Mouse (Mus musculus): ENCODE data around the gene Ctsw.
"Not testable (repeated sequence)": the region's sequence is repeated elsewhere in the genome, so short reads cannot be mapped to it uniquely, and the experiment has no call there.

The Ctsw gene

DNA sequence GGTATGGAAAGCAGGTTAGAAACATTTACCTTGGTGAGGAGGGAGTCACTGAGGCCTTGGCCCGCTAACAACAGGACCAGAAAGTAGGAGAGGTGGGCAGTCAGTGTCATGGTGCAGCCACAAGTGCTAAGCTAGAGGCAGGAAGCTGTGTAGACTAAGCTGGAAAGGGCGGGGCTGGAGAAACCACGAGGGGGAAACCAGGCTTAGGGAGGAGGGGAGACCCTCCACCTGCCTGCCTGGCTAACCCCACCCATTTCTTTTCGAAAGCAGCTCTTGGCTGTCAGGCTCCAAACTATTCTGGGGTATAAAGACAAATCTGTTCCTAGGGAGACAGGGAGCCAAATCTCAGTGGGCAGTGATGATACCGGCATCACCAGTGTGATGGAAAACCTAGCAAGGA lies at the start of gene Ctsw:
Ctsw (minus strand) TSS at position 134 of the 400 bp plus-strand sequence.
- no peak for DNase-seq

DNA sequence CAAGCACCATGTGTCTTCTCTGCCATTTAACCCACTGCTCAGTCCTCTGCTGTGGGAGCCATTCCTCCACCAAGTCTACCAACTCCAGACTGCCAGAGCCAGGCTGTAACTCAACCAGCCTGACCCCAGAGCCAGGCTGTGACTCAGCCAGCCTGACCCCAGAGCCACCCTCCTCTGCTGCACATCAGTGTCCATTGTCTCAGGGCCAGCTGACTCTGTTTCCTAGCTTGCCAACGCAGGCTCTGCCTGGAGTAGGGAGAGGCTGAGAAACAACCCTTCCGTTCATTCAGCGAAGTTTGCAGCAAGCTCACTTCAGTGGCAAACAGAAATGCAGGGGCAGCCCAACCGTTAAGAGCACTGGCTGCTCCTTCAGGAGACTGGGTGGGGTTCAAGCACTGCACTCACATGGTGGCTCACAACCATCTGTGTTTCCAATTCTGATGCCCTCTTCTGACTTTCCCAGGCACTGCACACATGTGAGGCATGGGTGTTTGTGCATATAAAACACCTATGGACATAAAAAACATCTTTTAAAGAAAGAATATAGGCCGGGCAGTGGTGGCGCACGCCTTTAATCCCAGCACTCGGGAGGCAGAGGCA lies 48.7 kb upstream of the Ctsw start:
- DNase-seq: no peak

DNA sequence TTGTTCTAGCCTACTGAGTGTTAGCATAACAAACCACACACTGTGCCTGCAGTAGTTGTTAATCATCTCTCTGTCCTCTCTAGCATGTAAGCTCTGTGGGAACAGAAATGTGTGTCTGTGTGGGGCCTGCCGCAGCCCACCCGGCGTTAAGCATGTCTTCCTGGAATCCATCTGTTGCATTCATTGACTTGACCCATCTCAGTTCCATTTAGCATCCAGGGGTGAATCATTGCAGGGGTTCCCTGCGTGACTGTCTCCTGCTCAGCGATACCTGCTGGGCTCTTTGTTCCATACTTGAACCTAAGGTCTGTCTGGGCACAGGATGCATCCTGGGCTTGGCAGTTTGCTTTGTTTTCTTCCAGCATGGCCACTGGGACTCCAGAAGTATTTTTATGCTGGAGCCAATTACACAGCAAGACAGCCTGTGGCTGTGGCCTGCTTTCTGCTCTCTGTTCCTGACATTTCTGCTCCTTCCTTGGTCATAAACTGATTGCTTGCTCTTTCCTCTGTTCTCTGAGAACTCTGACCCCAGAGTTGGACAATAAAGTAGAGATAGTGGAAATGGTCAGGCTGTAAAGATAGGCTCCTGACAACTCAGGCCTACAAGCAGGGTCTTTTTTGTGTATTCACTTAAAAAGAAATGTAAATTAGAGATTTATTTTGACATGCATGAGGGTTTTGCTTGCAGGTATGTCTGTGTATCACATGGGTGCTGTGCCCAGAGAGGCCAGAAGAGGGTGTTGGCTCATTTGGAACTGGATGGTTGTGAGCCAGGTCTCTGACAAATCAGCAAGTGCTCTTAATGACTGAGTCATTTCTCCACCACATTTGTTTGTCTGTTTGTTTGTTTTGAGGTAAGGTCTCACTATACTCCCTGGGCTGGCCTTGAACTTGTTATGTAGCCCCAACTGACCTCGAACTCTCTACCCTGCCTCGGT lies 47.8 kb upstream of the Ctsw start:
- DNase-seq: no peak

DNA sequence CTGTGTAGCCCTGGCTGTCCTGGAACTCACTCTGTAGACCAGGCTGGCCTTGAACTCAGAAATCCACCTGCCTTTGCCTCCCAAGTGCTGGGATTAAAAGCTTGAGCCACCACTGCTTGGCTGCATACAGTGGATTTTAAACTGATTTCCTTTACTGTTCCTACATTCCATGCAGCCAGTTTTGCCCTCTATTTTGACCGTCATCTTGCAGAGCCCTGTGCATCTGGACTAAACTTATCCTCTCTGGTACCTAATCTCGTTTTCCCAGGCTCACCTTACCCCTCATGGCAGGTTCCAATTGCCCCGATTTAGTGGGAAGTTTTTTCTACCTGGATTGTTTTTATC lies 44.7 kb upstream of the Ctsw start:
- DNase-seq: no peak

- peak in 1 of 2 experiments; percentile 31 for DNase-seq
Observed at GRCm38 (mm10) chr19:5512091-5513004, 44.0 kb upstream of the Ctsw start.

GRCm38 (mm10) chr19:5511074-5511632 lies 42.8 kb upstream of the Ctsw start:
- DNase-seq: no peak

- DNase-seq: peak; percentile 98 to 99
Observed at GRCm38 (mm10) chr19:5510031-5511026, 42.0 kb upstream of the Ctsw start, which contains the start of gene Snx32. TSS of gene Snx32 (minus strand) at chr19:5510538.

- no peak for DNase-seq
Observed at GRCm38 (mm10) chr19:5503687-5504086, 35.4 kb upstream of the Ctsw start, which contains the start of gene 1700020D05Rik. TSS of gene 1700020D05Rik (minus strand) at chr19:5503787.

DNA sequence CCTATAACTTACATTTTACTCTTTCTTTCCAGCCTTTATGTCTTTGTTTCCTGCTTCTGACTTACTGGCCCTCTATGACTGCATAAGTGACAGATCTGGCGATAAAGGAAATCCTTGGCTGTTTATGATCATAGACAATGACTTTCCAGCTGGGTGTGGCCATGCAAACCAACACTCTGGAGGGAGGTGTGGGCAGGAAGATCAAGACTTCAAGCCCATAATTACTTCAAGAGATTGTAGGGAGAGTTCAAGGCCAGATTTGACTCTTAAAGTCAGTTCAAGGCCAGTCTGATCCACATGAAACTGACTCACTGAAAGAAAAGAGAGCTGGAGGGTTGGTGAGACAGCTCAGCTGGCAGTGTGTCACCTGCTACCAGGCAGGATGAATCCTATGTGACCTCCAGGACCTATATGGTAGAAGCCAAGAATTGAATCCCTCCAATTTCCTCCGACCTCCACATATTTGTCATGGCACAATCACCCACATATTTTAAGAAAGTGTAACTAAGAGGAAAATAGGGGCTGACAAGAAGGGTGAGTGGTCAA lies 32.1 kb upstream of the Ctsw start:
- no peak for DNase-seq

DNA sequence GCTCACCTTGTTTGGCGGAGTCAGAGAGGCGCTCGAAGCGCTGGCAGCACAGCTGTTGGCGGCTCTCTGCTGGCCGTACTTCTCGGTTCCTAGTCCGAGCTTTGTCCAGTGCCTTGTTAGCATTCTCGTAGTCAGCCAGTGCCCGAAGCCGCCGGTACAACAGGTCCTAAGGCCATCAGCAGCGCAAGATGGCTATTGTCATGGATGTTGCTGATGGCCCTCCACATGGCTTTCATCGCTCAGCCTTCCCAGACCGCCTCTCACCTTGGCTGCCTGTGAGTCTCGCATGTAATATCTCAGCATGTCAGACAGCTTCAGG lies 27.7 kb upstream of the Ctsw start:
- DNase-seq: no peak

DNA sequence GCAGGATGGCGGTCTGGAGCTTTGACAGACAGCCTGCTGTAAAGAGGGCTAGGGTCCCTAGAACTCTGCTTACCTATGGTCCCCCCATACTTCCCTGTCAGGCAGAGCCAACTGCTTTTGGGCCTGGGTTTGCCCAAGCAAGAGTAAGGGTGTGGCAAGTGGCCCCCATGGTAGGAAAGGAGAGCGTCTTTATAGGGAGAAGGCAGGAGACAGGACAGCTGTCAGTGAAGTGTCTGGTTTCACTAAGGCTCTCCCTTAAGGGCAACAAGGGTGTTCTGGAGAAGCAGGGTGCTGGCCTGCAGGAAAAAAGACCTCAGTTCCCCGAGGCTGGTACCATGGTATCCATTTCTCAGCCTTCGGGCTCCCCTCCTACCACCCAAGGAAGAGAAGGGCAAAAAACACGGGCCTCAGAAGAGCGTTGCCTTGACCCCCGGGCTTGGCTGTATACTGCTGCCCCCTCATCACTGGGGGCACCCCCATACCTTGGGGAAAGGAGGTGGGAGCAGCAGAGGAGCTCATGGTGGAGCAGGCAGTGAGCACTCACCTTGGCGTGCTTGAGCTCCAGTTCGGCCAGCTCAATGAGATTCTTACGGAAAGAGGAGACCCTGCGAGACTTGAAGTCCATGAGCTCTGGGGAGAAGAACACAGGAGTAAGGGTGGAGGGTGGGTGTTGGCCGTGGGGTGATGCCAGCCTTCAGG lies 27.2 kb upstream of the Ctsw start:
- DNase-seq: no peak

DNA sequence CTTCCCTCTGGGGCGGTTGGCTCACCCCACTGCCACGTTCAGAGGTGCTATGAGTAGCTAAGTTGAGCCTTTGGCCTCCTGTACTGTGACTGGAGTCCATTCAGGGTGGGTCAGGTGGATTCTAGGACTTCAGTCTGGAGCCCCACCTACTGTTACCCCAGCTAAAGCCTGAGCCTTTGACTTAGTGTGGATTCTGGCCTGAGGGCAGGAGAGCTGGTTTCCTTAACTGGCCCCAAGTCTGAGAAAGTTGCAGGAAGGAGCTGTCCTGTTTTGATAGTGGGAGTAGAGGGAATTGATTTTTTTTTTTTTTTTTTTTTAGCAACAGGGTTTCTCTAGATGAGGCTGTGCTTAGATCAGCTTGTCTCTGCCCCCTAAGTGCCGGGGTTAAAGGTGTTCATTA lies 26.0 kb upstream of the Ctsw start:
- DNase-seq: no peak

DNA sequence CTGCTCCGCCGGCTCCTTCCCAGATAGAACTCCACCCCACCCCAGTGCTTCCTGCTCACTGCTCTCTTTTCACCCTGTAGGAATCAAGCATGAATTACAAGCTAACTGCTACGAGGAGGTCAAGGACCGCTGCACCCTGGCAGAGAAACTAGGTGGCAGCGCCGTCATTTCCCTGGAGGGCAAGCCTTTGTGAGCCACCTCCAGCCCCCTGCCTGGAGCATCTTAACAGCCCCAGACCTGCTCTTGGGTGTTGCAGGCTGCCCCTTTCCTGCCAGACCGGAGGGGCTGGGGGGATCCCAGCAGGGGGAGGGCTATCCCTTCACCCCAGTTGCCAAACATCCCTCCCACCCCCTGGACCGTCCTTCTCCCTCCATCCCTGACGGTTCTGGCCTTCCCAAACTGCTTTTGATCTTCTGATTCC lies 25.0 kb upstream of the Ctsw start:
- DNase-seq: not testable (repeated sequence)

DNA sequence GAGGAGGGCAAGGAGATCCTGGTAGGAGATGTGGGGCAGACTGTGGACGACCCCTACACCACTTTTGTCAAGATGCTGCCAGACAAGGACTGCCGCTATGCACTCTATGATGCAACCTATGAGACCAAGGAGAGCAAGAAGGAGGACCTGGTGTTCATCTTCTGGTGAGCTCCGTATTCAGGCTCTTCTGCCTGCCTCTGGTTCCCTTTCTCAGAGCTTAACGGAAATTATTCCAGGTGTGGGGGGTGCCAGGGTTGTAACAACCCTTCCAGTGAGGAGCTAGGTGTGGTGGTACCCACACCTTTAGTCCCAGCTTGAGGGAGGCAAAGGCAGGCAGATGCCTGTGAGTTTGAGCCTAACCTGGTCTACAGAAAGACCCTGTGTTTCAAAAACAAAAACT lies 24.3 kb upstream of the Ctsw start:
- no peak for DNase-seq

GRCm38 (mm10) chr19:5490898-5491708 lies 22.8 kb upstream of the Ctsw start:
- peak; percentile 87 to 89 for DNase-seq

DNA sequence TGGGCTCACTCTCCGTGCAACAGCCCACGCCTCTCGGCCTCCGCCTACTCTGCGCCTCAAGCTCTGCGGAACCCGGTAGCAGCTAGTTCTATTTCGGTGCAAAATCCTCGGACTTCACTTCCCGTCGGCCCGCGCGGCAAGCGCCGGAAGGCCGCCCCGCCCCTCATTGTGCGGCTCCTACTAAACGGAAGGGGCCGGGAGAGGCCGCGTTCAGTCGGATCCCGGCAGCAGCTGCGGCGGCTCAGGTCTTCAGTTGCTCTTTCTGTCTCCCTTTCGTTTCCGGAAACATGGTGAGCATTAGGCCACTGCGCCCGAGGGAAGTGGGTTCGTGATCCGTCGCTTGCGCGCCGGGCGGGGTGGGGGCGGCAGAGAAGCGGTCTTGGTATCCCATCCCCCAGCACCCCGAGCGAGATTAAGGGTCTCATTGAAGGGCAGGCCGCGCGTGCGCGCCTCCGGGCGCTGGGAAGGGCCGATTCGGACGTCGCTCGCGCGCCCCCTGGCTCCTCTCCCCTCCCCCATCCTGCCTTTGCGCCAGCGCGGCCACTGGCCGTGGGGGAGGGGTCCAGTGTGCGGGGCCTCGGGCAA lies 22.1 kb upstream of the Ctsw start, which contains the start of gene Cfl1:
Cfl1 (plus strand) TSS at position 143 of the 585 bp plus-strand sequence.
- peak; percentile 96 to 97 for DNase-seq

GRCm38 (mm10) chr19:5489721-5490120 lies 21.4 kb upstream of the Ctsw start:
- not testable (repeated sequence) for DNase-seq

GRCm38 (mm10) chr19:5488878-5489571 lies 20.7 kb upstream of the Ctsw start:
- peak; percentile 98 to 99 for DNase-seq

Data from lung, adult 18-20 months (tissue).